16 mouse cellular contexts compared by ENCODE assay signal in genomic region chr3:120533901-120534300, GRCm38 (mm10).
DNase-seq lines count a peak whose midpoint lies in the region; ATAC-seq and TF ChIP-seq lines count a peak whose summit lies in the region.
"Had no signal": no experiment of that assay in that cellular context is flagged by ENCODE, and none has a peak within 500 bp of the region (broad histone marks: within the 10 kb centered on the region; RNA-seq: fewer than 3 reads in every experiment).

No protein-coding gene starts in this region.

- H3K27me3 ChIP-seq in forebrain, embryonic 14.5 days (replicated peaks; ENCODE audit: control insufficient read depth, insufficient read depth, low read length) = no peaks in the 10 kb centered on the region
- H3K27me3 ChIP-seq in forebrain, embryonic 12.5 days = no peaks in the 10 kb centered on the region
- no peaks in the 10 kb centered on the region for H3K27me3 ChIP-seq in forebrain, embryonic 16.5 days (replicated peaks; ENCODE audit: control insufficient read depth, insufficient read depth, low read length)
- H3K27me3 ChIP-seq: embryonic facial prominence, embryonic 12.5 days had no signal

- TF ChIP-seq POLR2A in brain, embryonic 14.5 days (IDR thresholded peaks at IDR 0.05; ENCODE audit: borderline replicate concordance, extremely low read depth, insufficient read depth, insufficient read length, poor library complexity, severe bottlenecking) = no peak

- TF ChIP-seq CTCF in brain, embryonic 14.5 days (IDR thresholded peaks at IDR 0.05; ENCODE audit: borderline replicate concordance, extremely low read depth, insufficient read depth, insufficient read length) = no peak

- H3K9me3 ChIP-seq in forebrain, embryonic 14.5 days (replicated peaks; ENCODE audit: control insufficient read depth, low read length) = no peaks in the 10 kb centered on the region
- no peaks in the 10 kb centered on the region for H3K9me3 ChIP-seq in forebrain, embryonic 12.5 days
- no peaks in the 10 kb centered on the region for H3K9me3 ChIP-seq in forebrain, embryonic 16.5 days (ENCODE audit: control insufficient read depth, low read length)
- H3K9me3 ChIP-seq: embryonic facial prominence, embryonic 10.5 days; embryonic facial prominence, embryonic 12.5 days had no signal

- H3K27ac ChIP-seq in forebrain, embryonic 14.5 days (ENCODE audit: low read depth, low read length) = no peak overlapping the region
- H3K27ac ChIP-seq in forebrain, embryonic 12.5 days = no peak overlapping the region
- H3K27ac ChIP-seq in forebrain, embryonic 16.5 days (ENCODE audit: low read length) = no peak overlapping the region
- H3K27ac ChIP-seq: embryonic facial prominence, embryonic 10.5 days; embryonic facial prominence, embryonic 12.5 days had no signal

- no peak overlapping the region for H3K4me2 ChIP-seq in forebrain, embryonic 14.5 days (ENCODE audit: low read length)
- no peak overlapping the region for H3K4me2 ChIP-seq in forebrain, embryonic 12.5 days
- no peak overlapping the region for H3K4me2 ChIP-seq in forebrain, embryonic 16.5 days (ENCODE audit: low read length)
- H3K4me2 ChIP-seq: embryonic facial prominence, embryonic 12.5 days had no signal

- peak; percentile 12; the same call in 1 of the 2 replicates for ATAC-seq in forebrain, embryonic 14.5 days
- ATAC-seq in forebrain, embryonic 12.5 days (ENCODE audit: low FRiP score) = no peak
- peak; percentile 50; the same call in 1 of the 2 replicates for ATAC-seq in forebrain, embryonic 16.5 days

- H3K4me1 ChIP-seq in forebrain, embryonic 14.5 days (ENCODE audit: control insufficient read depth, insufficient read depth, low read length) = no peaks in the 10 kb centered on the region
- H3K4me1 ChIP-seq in forebrain, embryonic 12.5 days = no peaks in the 10 kb centered on the region
- H3K4me1 ChIP-seq in forebrain, embryonic 16.5 days (replicated peaks; ENCODE audit: control insufficient read depth, insufficient read depth, low read length) = no peaks in the 10 kb centered on the region
- H3K4me1 ChIP-seq: embryonic facial prominence, embryonic 10.5 days; embryonic facial prominence, embryonic 12.5 days had no signal

- H3K36me3 ChIP-seq in forebrain, embryonic 14.5 days (ENCODE audit: control insufficient read depth, insufficient read depth, low read length) = no peaks in the 10 kb centered on the region
- no peaks in the 10 kb centered on the region for H3K36me3 ChIP-seq in forebrain, embryonic 12.5 days (replicated peaks)
- no peaks in the 10 kb centered on the region for H3K36me3 ChIP-seq in forebrain, embryonic 16.5 days (ENCODE audit: control insufficient read depth, insufficient read depth)
- H3K36me3 ChIP-seq: embryonic facial prominence, embryonic 10.5 days; embryonic facial prominence, embryonic 12.5 days had no signal

- WGBS in forebrain, embryonic 14.5 days = 78% methylated on average over 3 of the region's 3 CpGs
- WGBS in forebrain, embryonic 12.5 days = 90% methylated on average over 3 of the region's 3 CpGs
- WGBS in forebrain, embryonic 16.5 days = 62% methylated on average over 3 of the region's 3 CpGs

- no peak overlapping the region for H3K9ac ChIP-seq in forebrain, embryonic 14.5 days (ENCODE audit: low read length)
- H3K9ac ChIP-seq in forebrain, embryonic 12.5 days = no peak overlapping the region
- H3K9ac ChIP-seq in forebrain, embryonic 16.5 days (replicated peaks; ENCODE audit: low read depth, low read length) = no peak overlapping the region
- H3K9ac ChIP-seq: embryonic facial prominence, embryonic 12.5 days had no signal

- DNase-seq in forebrain, embryonic 14.5 days (ENCODE audit: low spot score) = peak; percentile 31
- DNase-seq in brain, embryonic 14.5 days (ENCODE audit: low read depth) = peak; percentile 50
- no peak for DNase-seq in kidney, postnatal 4 days
- no peak for DNase-seq in urinary bladder, postnatal 25 days (ENCODE audit: low spot score)
- DNase-seq: adrenal gland, adult 2 months; adrenal gland, postnatal 10 days; adrenal gland, postnatal 25 days; cerebellum, adult 11-12 months; cerebellum, adult 2 months; cerebellum, adult 9-10 months; cerebellum, postnatal 10 days; cerebellum, postnatal 25 days had no signal

- H3K4me3 ChIP-seq in forebrain, embryonic 14.5 days (ENCODE audit: low read depth, low read length) = no peak overlapping the region
- no peak overlapping the region for H3K4me3 ChIP-seq in forebrain, embryonic 12.5 days (replicated peaks)
- H3K4me3 ChIP-seq in forebrain, embryonic 16.5 days (replicated peaks; ENCODE audit: low read length) = no peak overlapping the region
- H3K4me3 ChIP-seq: embryonic facial prominence, embryonic 10.5 days; embryonic facial prominence, embryonic 12.5 days had no signal

Comparison
In these comparisons a context has a peak if more than half of its experiments do, and no peak if none do; other contexts are left out.
1. DNase-seq: peak in forebrain, embryonic 14.5 days (single experiment) and brain, embryonic 14.5 days (single experiment); none in kidney, postnatal 4 days (0 of 2) and urinary bladder, postnatal 25 days (single experiment).